Mouse (Mus musculus) heart, postnatal 0 days (tissue): Measurements from ENCODE around the gene Med27.

ENCODE experiments used
- CTCF ChIP-seq: IDR thresholded peaks from 2 replicates; pipeline ENCODE4 v1.5.1; 2016; ENCODE audit warnings: antibody characterized with exemption, control low read depth, low read depth
- EP300 ChIP-seq: IDR thresholded peaks from 2 replicates; pipeline ENCODE4 v1.6.1; 2016; ENCODE audit warnings: antibody characterized with exemption, low read depth

DNA sequence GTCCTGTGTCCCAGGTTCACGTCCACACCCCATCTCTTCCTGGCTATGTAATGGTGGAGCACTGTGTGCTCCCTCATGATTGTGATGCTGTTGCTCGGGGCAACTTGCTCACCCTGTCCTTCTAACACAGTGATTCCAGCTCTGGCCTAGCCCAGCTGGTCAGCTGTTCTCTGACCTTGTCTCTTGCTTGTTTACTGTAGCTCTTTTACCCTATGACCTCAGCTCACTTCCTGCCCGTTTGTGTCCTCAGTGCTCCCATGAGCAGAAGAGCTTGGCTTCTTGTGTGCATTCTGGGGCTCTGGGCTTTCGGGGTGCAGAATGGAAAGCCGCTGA is 91.9 kb downstream of the Med27 start:
- no peak for TF ChIP-seq EP300
- no peak for TF ChIP-seq CTCF
